Mouse (Mus musculus) thymus, adult 2 months (tissue): ENCODE results near the gene Son.

Experiments used
- CTCF ChIP-seq: fragments of 200-500 bp; IDR thresholded peaks from 2 replicates; pipeline ENCODE4 v1.5.1; 2012; ENCODE audit warnings: mild to moderate bottlenecking, control low read depth, low read length, moderate library complexity, borderline replicate concordance; ENCODE audit not compliant: control insufficient read depth, poor library complexity, insufficient read depth; ENCODE audit errors: extremely low read depth
- POLR2A ChIP-seq: fragments of 200-500 bp; IDR thresholded peaks from 2 replicates; pipeline ENCODE4 v1.6.1; 2012; ENCODE audit warnings: mild to moderate bottlenecking, low read length, control low read depth, moderate library complexity; ENCODE audit not compliant: control insufficient read depth, poor library complexity, insufficient read depth; ENCODE audit errors: extremely low read depth

- no peak for TF ChIP-seq POLR2A
- TF ChIP-seq CTCF: no peak
Measured at GRCm38 (mm10) chr16:91623074-91623473, 24.2 kb upstream of the Son start.
